Mouse (Mus musculus): ENCODE results near the gene Gdf9.

DNA sequence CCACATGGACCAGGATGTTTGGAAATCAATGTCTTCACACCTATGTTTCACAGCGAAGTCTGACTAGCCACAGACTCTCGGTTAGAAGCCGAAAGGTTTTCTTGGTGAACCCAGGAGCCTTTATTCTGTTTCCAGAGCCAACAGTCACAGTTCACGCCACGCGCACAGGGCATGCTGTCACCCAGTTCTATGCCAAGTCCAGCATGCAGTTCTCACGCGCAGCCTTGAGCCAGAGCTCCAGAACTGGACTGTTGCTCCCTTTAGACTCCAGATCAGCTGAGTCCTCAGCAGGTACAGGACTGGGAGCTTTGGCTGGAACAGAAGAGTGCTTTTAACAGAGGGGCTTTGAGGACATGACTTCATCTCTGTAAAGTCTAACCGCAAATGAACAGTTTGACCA lies 21.6 kb downstream of the Gdf9 start:
- TF ChIP-seq EP300 (IDR thresholded peaks at IDR 0.05) (no peak), CTCF (IDR thresholded peaks at IDR 0.05) (no peak)

Measured in lung, postnatal 0 days (tissue).